Mouse (Mus musculus) forebrain, embryonic 12.5 days (tissue): ENCODE results near the gene Stxbp5l. TPM values are rescaled to one million over a fixed set of nuclear protein-coding genes. Genes with fewer than 3 reads are reported as not detected.

ENCODE experiments used
- ATAC-seq: fragments of 200-750 bp; cut with Nextera tagmentation; 2 replicates; pipeline ENCODE4 v1.8.0; 2017; ENCODE audit warnings: moderate TSS enrichment; ENCODE audit not compliant: low FRiP score
- H3K27ac ChIP-seq: fragments of 300-500 bp; sonication (generic); 2 replicates; pipeline ENCODE4 v1.5.1; 2016; ENCODE audit warnings: mild to moderate bottlenecking
- H3K27me3 ChIP-seq: fragments of 300-500 bp; sonication (generic); 2 replicates; pipeline ENCODE4 v1.6.1; 2016; ENCODE audit warnings: mild to moderate bottlenecking
- H3K36me3 ChIP-seq: fragments of 300-500 bp; sonication (generic); replicated peaks from 2 replicates; pipeline ENCODE4 v1.6.1; 2016; ENCODE audit warnings: mild to moderate bottlenecking
- H3K4me1 ChIP-seq: fragments of 300-500 bp; sonication (generic); 2 replicates; pipeline ENCODE4 v1.6.1; 2016
- H3K4me2 ChIP-seq: fragments of 300-500 bp; sonication (generic); 2 replicates; pipeline ENCODE4 v1.6.1; 2016; ENCODE audit warnings: mild to moderate bottlenecking, moderate library complexity
- H3K4me3 ChIP-seq: fragments of 300-500 bp; sonication (generic); replicated peaks from 2 replicates; pipeline ENCODE4 v1.5.1; 2016; ENCODE audit warnings: mild to moderate bottlenecking
- H3K9ac ChIP-seq: fragments of 300-500 bp; sonication (generic); 2 replicates; pipeline ENCODE4 v1.6.1; 2016; ENCODE audit warnings: mild to moderate bottlenecking
- H3K9me3 ChIP-seq: fragments of 300-500 bp; sonication (generic); 2 replicates; pipeline ENCODE4 v1.6.1; 2016
- WGBS: fragments of 180-500 bp; shearing (Covaris S2); methylation state at CpG from one replicate; pipeline ENCODE4 v1.1.7; 2016; 5-methylcytosine and 5-hydroxymethylcytosine counted together
- polyA plus RNA-seq: library from polyadenylated mRNA; unstranded; fragments of >200 nt; fragmentation: Nextera tagmentation; extraction: Ambion mirVana; gene quantifications from 2 replicates; pipeline ENCODE4 v1.2.1, GENCODE M21; 2016

The Stxbp5l gene
- polyA plus RNA-seq, result 3.9 and 4.1 TPM in 2 replicates

DNA sequence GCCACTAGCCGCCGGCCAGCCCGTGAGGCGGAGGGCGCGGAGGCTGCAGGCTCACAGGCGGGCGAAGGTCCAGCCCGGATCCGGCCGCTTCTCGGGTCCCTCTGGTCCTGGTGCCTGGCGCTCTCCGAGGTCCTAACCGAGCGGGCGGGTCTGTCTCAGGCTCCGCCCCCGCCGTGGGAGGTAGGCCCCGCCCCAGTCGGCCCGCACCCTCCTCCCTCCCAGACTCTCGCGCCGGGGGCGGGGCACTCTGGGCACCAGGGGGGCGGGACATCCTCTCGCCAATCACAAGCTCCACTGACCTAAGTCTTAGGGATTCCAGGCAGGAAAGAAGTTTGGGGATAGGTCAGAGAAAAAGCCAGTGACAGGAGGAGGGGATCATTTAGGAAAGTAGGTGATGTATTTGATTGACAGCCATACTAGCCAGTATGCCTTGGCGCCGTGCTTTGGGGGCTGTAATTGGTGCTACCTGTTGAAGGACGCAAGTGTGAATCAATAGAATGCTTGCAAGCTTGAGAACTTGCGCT, at the start of gene Stxbp5l:
Stxbp5l (minus strand) TSS at position 142 of the 524 bp plus-strand sequence.
- peak within 1 kb of the TSS; percentile 70 for H3K9ac ChIP-seq
- WGBS, result under 1% methylated on average over 33 of the region's 33 CpGs
- peak within 1 kb of the TSS; percentile 95 for H3K4me2 ChIP-seq
- H3K27me3 ChIP-seq, result peaks cover 9% of the 10 kb centered on the region
- H3K27ac ChIP-seq, result 0 out of 2 replicates have a peak within 1 kb of the TSS, but pooled peaks have one; percentile 11
- peaks cover 6% of the 10 kb centered on the region; the same call in 1 of the 2 replicates for H3K4me1 ChIP-seq
- peak within 1 kb of the TSS; percentile 71 for H3K4me3 ChIP-seq
- ATAC-seq, result peak; percentile 97
- H3K9me3 ChIP-seq, result no peaks in the 10 kb centered on the region
- H3K36me3 ChIP-seq, result no peaks in the 10 kb centered on the region

GRCm38 (mm10) chr16:37433418-37434204, 48.8 kb upstream of the Stxbp5l start:
- WGBS, result 79% methylated on average over 5 of the region's 5 CpGs

GRCm38 (mm10) chr16:37425434-37425833, 40.7 kb upstream of the Stxbp5l start:
- Histone ChIP-seq H3K4me1 (no peaks in the 10 kb centered on the region), H3K4me2 (no peak overlapping the region), H3K36me3 (no peaks in the 10 kb centered on the region), H3K9me3 (no peaks in the 10 kb centered on the region), H3K27ac (no peak overlapping the region), H3K27me3 (no peaks in the 10 kb centered on the region), H3K9ac (no peak overlapping the region), H3K4me3 (no peak overlapping the region)
- WGBS, result 71% methylated on average over 1 of the region's 1 CpGs
- no peak for ATAC-seq

More at GRCm38 (mm10) chr16:37433418-37434204, 48.8 kb upstream of the Stxbp5l start:
- Histone ChIP-seq H3K9me3 (no peaks in the 10 kb centered on the region), H3K9ac (no peak overlapping the region), H3K36me3 (no peaks in the 10 kb centered on the region), H3K4me1 (no peaks in the 10 kb centered on the region), H3K4me2 (no peak overlapping the region), H3K27me3 (no peaks in the 10 kb centered on the region), H3K4me3 (no peak overlapping the region), H3K27ac (no peak overlapping the region)
- no peak for ATAC-seq

GRCm38 (mm10) chr16:37422874-37423273, 38.1 kb upstream of the Stxbp5l start:
- H3K4me2 ChIP-seq, result no peak overlapping the region
- no peak overlapping the region for H3K4me3 ChIP-seq
- H3K9ac ChIP-seq, result no peak overlapping the region
- WGBS, result 86% methylated on average over 5 of the region's 5 CpGs
- no peaks in the 10 kb centered on the region for H3K9me3 ChIP-seq
- ATAC-seq, result no peak
- H3K27me3 ChIP-seq, result no peaks in the 10 kb centered on the region
- no peaks in the 10 kb centered on the region for H3K36me3 ChIP-seq
- H3K4me1 ChIP-seq, result no peaks in the 10 kb centered on the region
- no peak overlapping the region for H3K27ac ChIP-seq

- Histone ChIP-seq H3K27me3 (no peaks in the 10 kb centered on the region), H3K9ac (no peak overlapping the region), H3K4me2 (no peak overlapping the region), H3K36me3 (no peaks in the 10 kb centered on the region), H3K27ac (no peak overlapping the region), H3K9me3 (no peaks in the 10 kb centered on the region), H3K4me1 (no peaks in the 10 kb centered on the region), H3K4me3 (no peak overlapping the region)
- WGBS, result 90% methylated on average over 3 of the region's 3 CpGs
- no peak for ATAC-seq
These were observed 37.1 kb upstream of the Stxbp5l start for GRCm38 (mm10) chr16:37421851-37422250.

- no peak overlapping the region for H3K4me2 ChIP-seq
- no peak for ATAC-seq
- no peaks in the 10 kb centered on the region for H3K27me3 ChIP-seq
- no peak overlapping the region for H3K9ac ChIP-seq
- no peaks in the 10 kb centered on the region for H3K4me1 ChIP-seq
- H3K27ac ChIP-seq, result no peak overlapping the region
- H3K9me3 ChIP-seq, result no peaks in the 10 kb centered on the region
- no peak overlapping the region for H3K4me3 ChIP-seq
- no peaks in the 10 kb centered on the region for H3K36me3 ChIP-seq
- 76% methylated on average over 2 of the region's 2 CpGs for WGBS
These were observed 35.8 kb upstream of the Stxbp5l start for GRCm38 (mm10) chr16:37420512-37420911.

GRCm38 (mm10) chr16:37405536-37405935, 20.8 kb upstream of the Stxbp5l start:
- Histone ChIP-seq H3K4me3 (no peak overlapping the region), H3K27ac (no peak overlapping the region), H3K4me2 (no peak overlapping the region), H3K4me1 (no peaks in the 10 kb centered on the region), H3K9ac (no peak overlapping the region), H3K27me3 (no peaks in the 10 kb centered on the region), H3K36me3 (no peaks in the 10 kb centered on the region), H3K9me3 (no peaks in the 10 kb centered on the region)
- ATAC-seq, result no peak
- 74% methylated on average over 4 of the region's 4 CpGs for WGBS

- no peaks in the 10 kb centered on the region for H3K9me3 ChIP-seq
- no peaks in the 10 kb centered on the region for H3K27me3 ChIP-seq
- H3K4me2 ChIP-seq, result no peak overlapping the region
- H3K27ac ChIP-seq, result no peak overlapping the region
- H3K36me3 ChIP-seq, result no peaks in the 10 kb centered on the region
- 51% methylated on average over 1 of the region's 1 CpGs for WGBS
- H3K4me3 ChIP-seq, result no peak overlapping the region
- ATAC-seq, result no peak
- no peak overlapping the region for H3K9ac ChIP-seq
- no peaks in the 10 kb centered on the region for H3K4me1 ChIP-seq
These were observed 20.2 kb upstream of the Stxbp5l start for GRCm38 (mm10) chr16:37404922-37405321.

DNA sequence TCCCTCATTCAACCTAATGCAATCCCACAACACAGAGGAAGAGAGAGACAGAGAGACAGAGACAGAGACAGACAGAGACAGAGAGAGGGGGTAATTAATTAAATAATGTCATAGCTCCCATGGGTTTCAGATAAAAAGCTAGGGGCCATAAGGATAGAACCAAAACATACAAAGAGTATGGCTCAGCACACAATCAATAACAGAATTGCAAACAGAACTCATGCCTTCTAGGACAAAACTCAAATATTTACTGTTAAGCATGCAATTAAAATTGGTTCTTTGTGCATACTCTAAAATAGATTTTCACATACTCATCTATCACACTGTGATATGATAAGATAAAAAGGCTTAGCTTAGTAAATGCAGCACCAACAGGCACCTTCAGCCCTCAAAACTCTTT, 5.2 kb upstream of the Stxbp5l start:
- Histone ChIP-seq H3K4me3 (no peak overlapping the region), H3K36me3 (no peaks in the 10 kb centered on the region), H3K9me3 (no peaks in the 10 kb centered on the region), H3K4me2 (no peak overlapping the region), H3K9ac (no peak overlapping the region), H3K27me3 (no peaks in the 10 kb centered on the region), H3K4me1 (peaks cover 3% of the 10 kb centered on the region; the same call in 1 of the 2 replicates), H3K27ac (no peak overlapping the region)
- no peak for ATAC-seq

- Histone ChIP-seq H3K4me3 (no peak overlapping the region), H3K9ac (no peak overlapping the region), H3K27ac (no peak overlapping the region), H3K9me3 (no peaks in the 10 kb centered on the region), H3K4me1 (peaks cover 6% of the 10 kb centered on the region; the same call in 1 of the 2 replicates), H3K36me3 (no peaks in the 10 kb centered on the region), H3K27me3 (no peaks in the 10 kb centered on the region), H3K4me2 (no peak overlapping the region)
- 80% methylated on average over 4 of the region's 4 CpGs for WGBS
- no peak for ATAC-seq
These were observed 4.6 kb upstream of the Stxbp5l start for GRCm38 (mm10) chr16:37389201-37389905.

GRCm38 (mm10) chr16:37384369-37384768, 393 bp downstream of the Stxbp5l start:
- Histone ChIP-seq H3K36me3 (no peaks in the 10 kb centered on the region), H3K4me2 (peak overlapping the region; percentile 95), H3K9me3 (no peaks in the 10 kb centered on the region), H3K4me3 (peak overlapping the region; percentile 71), H3K27ac (0 out of 2 replicates have a peak overlapping the region, but pooled peaks have one; percentile 11), H3K9ac (peak overlapping the region; percentile 70), H3K4me1 (peaks cover 6% of the 10 kb centered on the region; the same call in 1 of the 2 replicates), H3K27me3 (peaks cover 9% of the 10 kb centered on the region)
- WGBS, result 0% methylated on average over 27 of the region's 30 CpGs
- peak; percentile 90 for ATAC-seq

- Histone ChIP-seq H3K36me3 (no peaks in the 10 kb centered on the region), H3K4me2 (peak overlapping the region; percentile 95)
- ATAC-seq, result no peak
These were observed 1.3 kb downstream of the Stxbp5l start for GRCm38 (mm10) chr16:37383426-37383825.

More at GRCm38 (mm10) chr16:37383426-37383825, 1.3 kb downstream of the Stxbp5l start:
- WGBS, result 51% methylated on average over 4 of the region's 4 CpGs
- Histone ChIP-seq H3K27ac (no peak overlapping the region), H3K9ac (no peak overlapping the region), H3K27me3 (peaks cover 9% of the 10 kb centered on the region), H3K4me1 (peaks cover 6% of the 10 kb centered on the region; the same call in 1 of the 2 replicates), H3K9me3 (no peaks in the 10 kb centered on the region), H3K4me3 (peak overlapping the region; percentile 71; the same call in 1 of the 2 replicates)
